Mouse (Mus musculus) spleen, adult 2 months (tissue): Measurements from ENCODE around the gene S100a14.

Source experiments
- CTCF ChIP-seq: fragments of 200-500 bp; IDR thresholded peaks from 2 replicates; pipeline ENCODE4 v1.5.1; 2011; ENCODE audit warnings: mild to moderate bottlenecking, inconsistent platforms; ENCODE audit not compliant: insufficient read depth, insufficient read length, insufficient replicate concordance; ENCODE audit errors: extremely low read depth
- POLR2A ChIP-seq: fragments of 200-500 bp; IDR thresholded peaks from 2 replicates; pipeline ENCODE4 v1.6.1; 2011; ENCODE audit warnings: low read depth, low read length, inconsistent platforms

GRCm38 (mm10) chr3:90549676-90550420 is 23.2 kb downstream of the S100a14 start:
- TF ChIP-seq CTCF (no peak), POLR2A (no peak)
